Mouse (Mus musculus) urinary bladder, adult 2 months (tissue): Measurements from ENCODE around the gene Btbd19. TPM values are rescaled to one million over a fixed set of nuclear protein-coding genes. Genes with fewer than 3 reads are reported as not detected.

Source experiments
- DNase-seq: peaks from one replicate; pipeline ENCODE4 v3.0.0; 2022; ENCODE audit warnings: low spot score
- polyA plus RNA-seq: library from polyadenylated mRNA; depleted of rRNA; stranded (reverse); fragments of >200 nt; gene quantifications from 2 replicates; pipeline ENCODE4 v1.2.3, GENCODE M21; 2012

Btbd19 gene
- polyA plus RNA-seq, 1 experiment = 19.4 TPM

- no peak for DNase-seq
These were observed 9.1 kb upstream of the Btbd19 start for GRCm38 (mm10) chr4:117134601-117134995.

GRCm38 (mm10) chr4:117133817-117134600 is 8.5 kb upstream of the Btbd19 start, which contains the start of gene Plk3:
Plk3 (minus strand) TSS chr4:117133963.
- peak; percentile 90 for DNase-seq

GRCm38 (mm10) chr4:117133366-117133796 is 7.9 kb upstream of the Btbd19 start:
- DNase-seq = no peak

DNA sequence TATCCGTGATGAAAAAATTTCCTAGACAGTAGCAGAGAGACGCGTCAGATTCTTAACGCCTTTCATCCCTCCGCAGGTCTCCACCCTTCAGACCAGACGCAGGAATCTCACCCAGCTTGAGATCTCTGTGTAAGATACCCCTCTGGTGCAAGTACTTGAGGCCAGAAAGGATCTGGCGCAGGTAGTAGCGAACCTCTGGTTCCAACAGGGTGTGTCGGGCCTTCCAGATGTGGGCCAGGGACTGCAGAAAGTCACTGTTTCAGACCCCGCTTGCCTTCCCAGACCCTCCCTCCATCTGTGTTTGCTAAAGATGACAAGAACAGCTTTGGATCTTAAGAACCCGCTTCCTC is 7.2 kb upstream of the Btbd19 start:
- DNase-seq = no peak

DNA sequence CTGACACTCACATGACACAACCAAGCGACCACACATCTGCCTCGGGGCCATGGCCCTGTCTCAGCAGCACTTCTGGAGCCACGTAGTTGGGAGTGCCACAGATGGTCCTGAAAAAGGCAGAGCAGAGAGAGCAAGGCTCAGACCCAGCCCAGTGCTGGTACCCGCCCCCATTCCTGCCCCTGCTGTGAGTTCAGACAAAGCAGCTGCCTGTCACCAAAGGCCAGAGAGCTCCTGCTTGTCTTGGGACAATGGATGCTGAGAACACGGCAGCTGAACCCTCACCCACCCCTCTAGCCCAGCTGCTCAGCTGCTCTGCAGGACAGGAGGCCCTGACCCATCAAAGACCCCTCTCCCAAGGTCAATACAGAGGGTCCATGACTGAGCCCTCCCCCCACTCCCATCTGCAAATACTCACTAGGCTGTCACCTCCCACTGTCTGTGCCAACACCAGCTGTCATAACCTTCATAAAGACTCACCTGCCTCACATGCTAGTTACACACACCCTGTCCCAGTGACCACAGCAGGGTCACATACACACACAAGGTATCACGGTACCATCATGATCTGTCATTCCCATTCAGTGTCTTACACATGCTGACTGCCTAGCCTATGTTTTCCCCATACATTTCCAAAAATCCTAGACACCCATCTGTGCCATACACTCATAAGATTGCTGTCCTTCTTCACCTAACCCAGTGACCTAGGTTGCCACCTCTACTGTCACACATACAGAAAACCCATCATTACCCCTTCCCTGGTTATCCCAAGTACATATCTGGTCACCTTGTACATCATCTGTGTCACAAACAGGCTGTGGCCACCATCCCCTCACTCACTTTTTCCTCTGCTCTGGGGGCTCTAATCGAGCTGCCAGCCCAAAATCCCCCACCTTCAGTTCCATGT is 6.6 kb upstream of the Btbd19 start:
- no peak for DNase-seq

GRCm38 (mm10) chr4:117131198-117131597 is 5.7 kb upstream of the Btbd19 start:
- no peak for DNase-seq

- DNase-seq = no peak
These were observed 5.3 kb upstream of the Btbd19 start for GRCm38 (mm10) chr4:117130790-117131189.

GRCm38 (mm10) chr4:117127991-117128686 is 2.6 kb upstream of the Btbd19 start:
- no peak for DNase-seq

- DNase-seq = no peak
These were observed 1.3 kb upstream of the Btbd19 start, which contains the start of gene Tctex1d4 for GRCm38 (mm10) chr4:117126675-117127290. Tctex1d4 (plus strand) TSS chr4:117126794.

DNA sequence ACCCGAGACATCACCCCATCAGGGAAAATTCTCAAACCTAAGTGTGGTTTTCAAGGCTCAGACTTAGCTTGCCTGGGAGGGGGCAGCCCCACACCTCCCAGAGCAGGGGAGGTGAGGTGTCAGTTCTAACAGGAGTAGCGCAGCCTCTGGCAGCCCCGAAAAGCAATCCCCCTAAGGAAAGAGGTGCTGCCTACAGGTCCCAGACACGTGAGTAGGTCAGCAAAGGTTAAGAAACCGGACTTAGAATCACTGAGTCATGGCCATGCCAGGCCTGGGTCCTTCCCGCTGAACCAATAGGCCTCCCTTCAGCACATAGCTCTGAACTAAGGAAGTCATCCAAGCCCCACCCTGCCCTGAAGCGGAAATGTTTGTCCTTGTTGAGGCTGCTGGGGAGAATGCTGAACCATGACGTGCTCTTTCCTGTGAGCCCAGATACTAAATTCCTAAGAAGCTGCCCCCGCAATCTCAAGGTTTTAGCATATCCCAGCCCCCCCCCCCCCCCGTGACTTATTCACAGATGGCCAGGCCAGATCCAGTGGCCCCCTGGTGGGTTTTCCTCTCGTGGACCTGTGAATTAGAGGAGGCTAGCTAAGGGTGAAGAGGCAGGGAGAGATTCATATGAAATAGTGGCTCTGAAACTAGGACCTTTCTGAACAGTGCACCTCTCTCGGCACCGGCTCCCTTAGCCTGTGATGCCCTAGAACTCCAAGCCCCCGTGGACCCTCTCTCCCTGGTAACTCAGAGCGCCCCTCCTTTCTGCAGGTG is 567 bp upstream of the Btbd19 start:
- DNase-seq = no peak

- DNase-seq = no peak
These were observed 792 bp downstream of the Btbd19 start for GRCm38 (mm10) chr4:117124518-117125347.

DNA sequence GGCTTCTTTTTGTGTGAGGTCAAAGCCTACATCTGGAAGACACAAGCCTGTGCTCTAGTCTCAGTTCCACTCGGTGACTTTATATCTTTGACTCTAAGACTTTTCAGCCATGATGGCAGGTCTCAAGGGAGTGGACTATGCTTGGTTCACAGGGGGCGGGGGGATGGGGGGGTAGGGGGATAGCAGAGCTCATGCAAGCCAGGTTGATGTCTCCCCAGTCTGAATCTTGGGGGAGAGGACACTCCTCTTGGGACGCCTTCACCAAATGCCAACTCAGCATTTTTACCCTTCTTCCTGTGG is 1.4 kb downstream of the Btbd19 start:
- no peak for DNase-seq

GRCm38 (mm10) chr4:117123546-117124217 is 1.8 kb downstream of the Btbd19 start:
- DNase-seq = no peak

- DNase-seq = no peak
These were observed 3.3 kb downstream of the Btbd19 start for GRCm38 (mm10) chr4:117122209-117122608.

- peak; percentile 73 for DNase-seq
These were observed 4.8 kb downstream of the Btbd19 start for GRCm38 (mm10) chr4:117120445-117121414.

GRCm38 (mm10) chr4:117120052-117120444 is 5.5 kb downstream of the Btbd19 start:
- no peak for DNase-seq

DNA sequence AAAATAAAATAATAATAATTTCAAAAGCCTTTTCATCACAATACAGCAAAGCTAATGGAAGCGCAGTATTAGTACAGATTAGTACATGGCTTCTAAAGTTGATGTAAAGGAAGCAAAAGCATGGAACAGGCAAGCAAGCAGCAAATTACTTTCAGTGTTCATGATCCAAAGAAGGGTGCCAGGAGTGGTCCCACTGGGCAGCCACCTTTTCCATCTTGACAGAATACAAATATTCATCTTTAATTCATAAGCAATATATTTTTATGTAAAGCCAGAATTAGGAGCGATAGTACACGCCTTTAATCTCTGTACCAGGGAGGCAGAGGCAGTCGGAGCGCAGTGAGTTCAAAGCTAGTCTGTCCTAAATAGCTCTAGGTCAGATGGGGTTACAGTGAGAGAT is 5.9 kb downstream of the Btbd19 start:
- no peak for DNase-seq

DNA sequence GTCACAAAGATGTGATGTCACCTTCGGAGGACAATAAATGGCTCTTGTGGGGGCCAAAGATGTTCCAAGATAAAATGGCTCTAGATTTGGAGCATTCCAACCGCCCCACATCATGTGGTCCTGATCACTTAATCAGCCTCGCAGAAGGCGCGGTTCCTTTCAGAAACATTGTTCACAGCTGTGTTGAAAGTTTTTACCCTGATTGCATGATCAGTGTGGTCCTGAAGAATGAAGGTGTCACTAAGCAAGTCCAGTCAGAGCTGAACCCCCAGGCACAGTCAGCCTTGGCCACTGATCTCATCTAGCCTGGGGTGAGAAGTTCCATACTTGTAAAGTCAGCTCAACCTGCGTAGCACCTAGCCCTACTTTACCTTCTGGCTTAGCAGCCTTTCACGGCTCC is 7.6 kb downstream of the Btbd19 start:
- no peak for DNase-seq
